Mouse (Mus musculus) lung, postnatal 4 days (tissue): ENCODE measurements around the gene Cct7.
"Not testable (repeated sequence)": the region's sequence is repeated elsewhere in the genome, so short reads cannot be mapped to it uniquely, and the experiment has no call there.

Source experiments
- DNase-seq, 2 experiments: peaks; one replicate each; pipeline ENCODE4 v3.0.0; 2021

Cct7 gene

DNA sequence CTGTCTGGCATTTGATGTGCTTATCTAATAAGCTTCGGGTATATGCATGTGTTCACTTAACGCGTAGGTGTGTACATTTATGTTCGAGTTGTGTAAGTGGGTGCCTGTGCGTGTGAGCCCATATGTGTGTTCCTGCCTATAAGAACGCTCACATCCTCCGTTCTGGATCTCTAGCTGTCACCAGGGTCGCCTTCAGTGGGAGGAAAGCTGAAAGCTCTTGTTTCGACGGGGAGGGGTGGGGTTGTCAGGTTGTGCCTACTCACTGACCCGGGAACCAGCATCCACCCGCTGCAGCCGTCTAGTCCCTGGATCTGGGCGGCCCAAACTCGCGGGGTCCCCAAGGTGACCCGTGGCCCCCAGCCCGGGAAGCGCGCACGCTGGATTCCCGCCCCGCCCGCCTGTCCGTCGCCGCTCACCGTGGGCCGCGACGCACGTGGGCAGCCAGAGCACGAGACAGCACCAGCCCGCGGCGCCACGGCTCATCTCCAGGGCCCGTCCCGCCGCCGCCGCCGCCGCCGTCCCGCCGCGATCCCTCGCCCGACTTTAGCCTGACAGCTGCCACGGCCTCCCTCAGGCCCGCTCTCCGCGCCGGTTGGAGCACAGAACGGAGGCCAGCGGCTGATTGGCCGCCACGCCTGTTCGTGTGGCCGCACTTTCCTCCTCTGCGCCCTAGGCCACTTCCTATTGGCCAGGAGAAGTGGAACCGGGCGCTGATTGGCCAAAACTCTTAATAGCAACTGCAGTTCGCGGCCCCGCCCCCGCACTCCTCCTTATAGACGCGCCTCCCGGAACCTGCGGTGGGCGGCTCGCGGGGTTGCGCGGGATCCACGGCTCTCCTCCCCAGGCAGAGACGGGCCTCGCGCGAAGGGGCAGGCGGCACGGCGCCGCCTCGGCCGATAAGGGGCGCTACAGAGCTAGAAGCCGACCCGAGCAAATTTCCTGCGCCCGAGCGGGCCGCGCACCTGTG is at the start of gene Cct7:
Cct7 (plus strand) TSS at position 818 of the 967 bp plus-strand sequence.
- peak; percentile 99 to 100 for DNase-seq

DNA sequence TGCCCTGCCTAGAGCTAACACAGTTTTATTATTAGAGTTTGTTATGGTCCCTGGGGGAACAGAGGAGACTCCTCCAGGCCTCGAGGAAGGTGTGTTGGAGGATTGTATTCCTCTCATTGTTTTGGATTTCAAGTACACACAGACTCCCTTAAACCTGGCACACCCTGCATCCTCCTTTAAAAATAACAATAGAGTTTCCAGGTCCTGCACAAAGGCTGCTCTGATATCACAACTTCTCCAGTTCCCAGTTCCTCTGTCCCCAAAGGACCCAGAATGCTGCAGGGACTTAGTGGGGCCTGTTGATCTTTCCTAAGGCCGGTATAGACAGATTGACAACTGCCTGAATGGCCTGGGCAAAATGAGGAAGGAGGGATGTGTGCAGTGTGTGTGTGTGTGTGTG is 48.7 kb upstream of the Cct7 start:
- no peak for DNase-seq

DNA sequence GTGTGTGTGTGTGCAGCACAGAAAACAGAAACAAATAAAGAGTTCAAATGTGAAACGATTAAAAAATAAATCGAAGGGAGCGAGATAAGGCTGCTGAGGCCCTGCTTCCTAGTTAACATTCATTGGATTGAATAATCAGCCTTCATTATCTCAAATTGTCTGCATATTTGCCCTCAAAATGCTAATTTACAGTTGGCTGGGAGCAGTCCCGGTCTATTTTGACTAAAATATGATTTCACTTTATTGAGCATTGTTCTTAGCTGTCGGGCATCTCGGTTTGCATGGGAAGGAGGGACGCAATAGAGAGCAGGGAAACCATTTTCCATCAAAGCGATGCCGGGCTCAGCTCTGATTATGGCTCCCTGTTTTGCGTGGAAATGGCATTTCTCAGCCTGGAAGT is 48.3 kb upstream of the Cct7 start:
- DNase-seq = no peak

DNA sequence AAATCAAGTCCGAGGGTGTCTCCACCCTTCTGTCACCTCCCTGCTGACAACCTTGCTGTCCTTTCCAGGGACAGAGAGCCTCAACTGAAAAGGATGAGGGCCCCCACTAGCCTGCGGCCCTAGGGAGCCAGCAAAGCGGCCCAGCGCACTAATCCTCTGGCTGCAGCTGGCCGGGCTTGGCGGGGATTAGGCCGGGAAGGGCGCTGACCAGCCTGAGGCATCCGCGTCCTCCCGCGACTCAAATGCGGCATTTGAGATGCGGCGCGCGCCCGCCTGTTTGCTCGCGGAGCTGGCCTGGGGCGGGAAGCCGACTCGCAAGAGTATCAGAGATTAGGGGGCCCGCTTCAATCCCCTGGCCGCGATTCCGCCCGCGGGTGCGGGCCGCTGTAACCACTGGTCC is 42.3 kb upstream of the Cct7 start:
- no peak for DNase-seq

DNA sequence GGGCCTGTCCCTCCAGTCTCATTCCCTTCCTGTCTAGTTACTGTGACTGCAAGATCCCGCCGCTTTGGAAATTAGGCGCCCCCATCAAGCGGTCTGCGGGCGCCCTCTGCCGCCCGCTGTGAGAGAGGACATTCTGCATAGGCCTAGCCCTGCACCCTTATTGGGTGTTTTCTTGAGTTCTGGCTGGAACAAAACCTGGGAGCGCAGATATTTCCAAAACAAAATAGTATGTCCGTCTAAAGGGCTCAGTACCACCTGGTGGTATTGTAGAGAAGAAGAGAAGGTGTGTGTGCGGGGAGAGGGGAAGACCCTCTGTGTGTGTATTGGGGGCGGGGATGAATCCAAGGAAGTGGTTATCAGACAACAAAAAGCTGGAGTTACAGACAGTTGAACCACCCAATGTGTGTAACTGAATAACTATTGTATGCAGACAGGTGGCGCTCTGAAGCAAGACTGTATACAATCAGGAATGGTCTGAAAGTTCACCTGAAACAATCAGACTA is 40.5 kb upstream of the Cct7 start:
- peak; percentile 70 to 78 for DNase-seq

DNA sequence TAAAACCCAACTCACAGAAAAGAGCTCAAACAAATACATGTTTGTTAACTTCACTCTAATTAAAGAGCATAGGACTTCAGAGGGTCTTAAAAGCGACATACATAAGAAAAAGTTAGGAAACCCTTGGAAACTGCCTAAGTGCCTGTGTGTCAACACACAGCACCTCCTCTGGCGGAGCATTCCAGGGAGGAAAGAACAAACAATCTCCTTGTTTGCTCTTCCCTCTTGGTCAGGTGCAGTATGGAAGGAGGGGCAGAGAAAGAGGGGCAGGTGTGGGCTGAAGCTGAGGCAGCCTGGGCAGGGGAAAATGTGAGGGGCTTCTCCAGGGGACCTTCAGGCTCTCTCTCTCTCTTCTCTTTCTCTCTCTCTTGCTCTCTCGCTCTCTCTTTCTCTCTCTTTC is 35.5 kb upstream of the Cct7 start:
- DNase-seq = peak; percentile 37 to 56

DNA sequence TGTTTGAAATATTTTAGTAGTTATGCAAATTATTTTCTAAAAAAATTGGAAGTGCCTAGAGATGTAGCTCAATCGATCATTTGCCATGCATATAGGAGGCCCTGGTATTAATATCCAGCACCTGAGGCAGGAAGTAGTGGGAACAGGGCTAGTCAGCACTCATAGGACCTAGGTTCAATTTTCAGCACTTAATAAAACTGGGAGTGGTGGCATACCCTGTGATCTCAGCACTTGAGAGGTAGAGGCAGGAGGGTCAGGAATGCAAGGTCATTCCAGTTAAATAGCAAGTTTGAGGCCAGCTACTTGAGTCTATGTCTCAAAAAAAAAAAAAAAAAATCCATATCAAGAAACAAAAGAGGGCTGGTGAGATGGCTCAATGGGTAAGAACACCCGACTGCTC is 32.2 kb upstream of the Cct7 start:
- no peak for DNase-seq

DNA sequence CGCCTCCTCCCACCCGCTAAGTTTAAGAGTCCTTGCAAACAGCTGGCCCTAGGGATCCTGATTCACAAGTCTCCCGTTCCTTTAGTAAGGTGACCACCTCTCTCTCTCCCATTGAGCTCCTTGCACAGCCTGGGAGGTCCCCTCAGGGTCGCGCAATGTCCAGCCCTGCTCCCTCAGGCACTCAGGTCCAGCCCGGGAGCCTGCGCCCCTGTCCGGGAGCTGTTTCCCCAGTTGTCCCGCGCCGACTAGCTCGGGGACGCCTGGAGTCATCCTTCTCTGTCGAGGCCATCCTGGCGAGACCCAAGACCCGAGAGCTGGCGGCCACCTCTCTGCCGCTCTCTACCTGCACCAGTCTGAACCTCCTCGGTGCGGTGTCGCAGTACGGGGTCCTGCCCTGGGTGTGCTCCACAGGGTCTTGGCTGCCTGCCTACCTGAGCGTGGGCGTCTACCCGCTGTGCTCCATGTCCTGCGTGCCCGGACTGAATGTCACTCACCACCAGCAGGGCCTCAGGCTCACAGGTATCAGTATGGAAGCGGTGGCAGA is 27.4 kb upstream of the Cct7 start, which contains the start of gene Noto:
Noto (plus strand) TSS at position 51 of the 544 bp plus-strand sequence.
- DNase-seq = no peak

DNA sequence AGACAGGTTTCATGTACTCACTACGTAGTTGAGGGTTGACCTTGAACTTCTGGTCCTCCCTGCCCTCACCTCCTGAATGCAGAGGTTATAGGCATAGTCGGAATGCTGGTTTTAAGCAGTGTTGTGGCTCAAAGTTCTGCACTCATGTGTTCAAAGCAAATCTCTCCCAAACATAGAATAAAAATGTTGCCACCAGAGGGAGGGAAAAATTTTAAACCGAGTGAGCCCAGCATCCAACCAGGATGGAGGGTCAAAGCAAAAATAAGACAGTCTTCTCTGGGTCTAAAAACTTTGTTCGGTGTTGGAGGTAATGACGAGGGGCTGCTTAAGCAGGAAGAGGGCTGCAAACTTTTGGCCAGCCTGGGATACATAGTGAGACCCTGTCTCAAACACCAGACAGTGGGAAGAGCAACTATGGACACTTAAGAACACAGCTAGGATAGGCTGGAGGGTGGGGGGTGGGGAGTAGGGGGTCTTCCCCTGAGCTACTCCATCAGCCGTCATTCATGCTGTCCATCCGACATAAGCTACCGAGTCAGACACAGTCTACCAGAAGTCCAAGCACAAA is 20.0 kb upstream of the Cct7 start:
- DNase-seq = no peak

DNA sequence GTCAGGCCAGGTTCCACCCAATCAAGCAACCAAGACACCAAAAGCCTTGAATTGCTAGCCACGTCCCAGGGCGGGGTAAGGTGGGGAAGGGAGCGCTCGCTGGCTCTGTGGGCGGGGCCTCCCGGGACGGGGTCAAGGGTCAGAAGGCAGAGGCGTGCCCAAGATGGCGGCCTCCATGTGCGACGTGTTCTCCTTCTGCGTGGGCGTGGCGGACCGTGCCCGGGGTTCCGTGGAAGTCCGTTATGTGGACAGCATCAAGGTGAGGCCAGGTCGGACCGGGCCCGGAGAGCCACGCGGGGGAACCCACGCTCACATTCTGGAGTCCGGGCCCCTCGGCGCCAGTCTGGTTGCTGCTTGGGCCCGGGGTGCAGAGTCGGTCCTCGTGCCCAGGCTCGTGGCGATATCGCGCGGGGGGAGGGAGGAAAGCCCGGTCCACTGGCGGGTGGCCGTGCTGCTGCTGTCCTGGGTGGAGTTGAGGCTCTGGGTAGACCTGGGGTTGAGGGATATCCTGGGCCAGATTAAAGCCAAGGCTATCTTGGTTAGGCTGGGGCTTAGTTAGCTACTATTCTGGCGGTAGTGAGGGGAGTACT is 19.4 kb upstream of the Cct7 start, which contains the start of gene Smyd5:
Smyd5 (plus strand) TSS at position 148 of the 590 bp plus-strand sequence.
- DNase-seq = peak; percentile 87 to 91

DNA sequence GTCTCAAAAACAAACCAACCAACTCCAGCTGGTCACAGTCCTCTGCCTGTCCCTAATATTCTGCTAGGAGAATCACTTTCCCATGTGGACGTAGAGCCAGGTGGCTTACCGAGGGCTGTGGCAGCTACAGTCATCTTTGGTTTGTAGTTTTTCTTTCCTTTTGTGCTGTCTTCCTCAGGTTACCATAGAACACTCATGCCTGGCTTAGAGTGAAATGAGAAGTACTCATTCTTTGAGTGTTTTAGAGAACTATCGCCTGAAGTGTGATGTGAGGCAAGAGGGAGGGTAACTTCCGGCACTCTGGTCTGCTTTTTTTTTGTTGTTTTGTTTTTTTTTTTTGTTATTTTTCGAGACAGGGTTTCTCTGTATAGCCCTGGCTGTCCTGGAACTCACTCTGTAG is 17.4 kb upstream of the Cct7 start:
- DNase-seq = no peak

DNA sequence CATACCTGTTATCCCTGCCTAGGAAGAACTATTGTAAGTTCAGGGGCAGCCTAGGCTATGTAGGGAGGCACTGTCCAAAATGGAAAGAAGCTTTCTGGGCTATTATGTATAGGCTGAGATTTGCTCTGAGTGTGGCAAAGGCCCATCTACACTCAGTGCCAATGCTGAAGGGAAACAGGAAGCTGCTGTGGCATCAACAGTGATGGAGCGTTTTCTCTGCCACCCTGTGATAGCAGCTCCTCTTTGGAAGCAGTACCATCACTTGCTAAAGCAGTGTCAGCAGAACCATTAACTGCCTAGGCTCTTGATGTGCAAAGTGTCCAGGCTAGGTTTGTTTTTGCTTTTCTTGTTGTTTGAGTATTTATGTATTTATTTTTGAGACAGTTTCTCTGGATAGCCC is 15.1 kb upstream of the Cct7 start:
- DNase-seq = no peak

DNA sequence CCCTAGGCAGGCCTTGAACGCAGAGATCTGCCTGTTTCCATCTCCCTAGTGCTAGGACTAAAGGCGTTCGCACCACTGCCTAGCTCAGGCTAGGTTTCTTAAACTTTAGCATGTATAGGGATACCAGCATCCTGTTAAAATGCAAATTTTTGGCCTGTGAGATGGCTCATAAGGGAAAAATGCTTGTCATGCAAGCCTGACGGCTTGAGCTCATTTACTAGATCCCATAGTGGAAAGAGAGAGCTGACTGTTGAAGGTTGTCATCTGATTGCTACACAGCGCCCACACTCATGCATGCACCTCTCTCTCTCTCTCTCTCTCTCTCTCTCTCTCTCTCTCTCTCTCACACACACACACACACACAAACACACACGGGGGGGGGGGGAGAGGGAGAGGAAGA is 14.7 kb upstream of the Cct7 start:
- no peak for DNase-seq

DNA sequence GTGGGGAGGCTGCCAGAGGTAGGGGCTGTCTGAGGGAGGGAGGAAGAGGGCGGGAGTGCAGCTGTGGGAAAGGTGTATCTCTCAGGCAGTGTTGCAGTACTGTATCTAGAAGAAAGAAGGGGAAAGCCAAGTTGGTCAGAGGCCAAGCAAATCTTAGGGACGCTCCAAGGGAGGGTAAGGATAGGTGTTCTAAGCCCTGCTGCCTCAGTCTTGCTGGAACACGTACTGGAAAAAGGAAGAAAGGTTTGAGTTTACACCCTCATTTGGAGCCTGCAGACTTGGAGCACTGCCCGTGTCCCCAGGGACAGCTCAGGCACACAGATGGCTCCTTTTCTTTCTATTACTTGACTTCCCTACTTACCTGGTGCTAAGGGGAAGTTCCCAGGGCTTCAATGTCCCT is 10.2 kb upstream of the Cct7 start:
- DNase-seq = peak in 1 of 2 experiments; percentile 21

DNA sequence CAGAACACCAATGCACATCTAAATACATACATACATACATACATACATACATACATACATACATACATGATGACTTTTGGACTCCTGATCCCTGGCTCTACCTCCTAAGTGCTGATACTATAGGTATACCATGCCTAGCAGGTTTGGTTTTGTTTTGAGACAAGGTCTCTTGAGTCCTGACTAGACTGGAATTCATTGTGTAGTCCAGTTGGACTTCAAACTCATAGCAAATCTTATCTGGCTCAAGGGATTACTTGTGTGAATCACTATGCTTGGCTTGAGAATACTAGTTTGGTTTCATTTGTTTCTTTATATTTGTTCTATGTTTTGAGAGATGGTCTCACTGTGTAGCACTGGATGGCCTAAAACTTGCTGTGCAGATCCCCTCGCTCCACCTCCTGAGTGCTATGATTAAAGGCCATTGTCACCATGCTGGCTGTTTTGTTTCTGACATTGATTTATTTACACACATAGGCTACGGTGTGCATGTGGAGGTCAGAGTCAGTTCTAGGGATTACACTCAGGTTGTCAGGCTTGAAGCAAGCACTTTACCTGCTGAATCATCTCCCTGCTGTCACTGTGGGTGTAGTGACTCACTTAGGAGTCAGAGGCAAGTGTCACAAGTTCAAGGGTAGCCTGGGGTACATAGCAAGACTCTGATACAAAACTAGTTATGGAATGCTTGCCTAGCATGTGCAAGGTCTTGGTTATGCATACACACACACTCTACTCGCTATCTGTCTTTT is 7.7 kb upstream of the Cct7 start:
- DNase-seq = no peak

DNA sequence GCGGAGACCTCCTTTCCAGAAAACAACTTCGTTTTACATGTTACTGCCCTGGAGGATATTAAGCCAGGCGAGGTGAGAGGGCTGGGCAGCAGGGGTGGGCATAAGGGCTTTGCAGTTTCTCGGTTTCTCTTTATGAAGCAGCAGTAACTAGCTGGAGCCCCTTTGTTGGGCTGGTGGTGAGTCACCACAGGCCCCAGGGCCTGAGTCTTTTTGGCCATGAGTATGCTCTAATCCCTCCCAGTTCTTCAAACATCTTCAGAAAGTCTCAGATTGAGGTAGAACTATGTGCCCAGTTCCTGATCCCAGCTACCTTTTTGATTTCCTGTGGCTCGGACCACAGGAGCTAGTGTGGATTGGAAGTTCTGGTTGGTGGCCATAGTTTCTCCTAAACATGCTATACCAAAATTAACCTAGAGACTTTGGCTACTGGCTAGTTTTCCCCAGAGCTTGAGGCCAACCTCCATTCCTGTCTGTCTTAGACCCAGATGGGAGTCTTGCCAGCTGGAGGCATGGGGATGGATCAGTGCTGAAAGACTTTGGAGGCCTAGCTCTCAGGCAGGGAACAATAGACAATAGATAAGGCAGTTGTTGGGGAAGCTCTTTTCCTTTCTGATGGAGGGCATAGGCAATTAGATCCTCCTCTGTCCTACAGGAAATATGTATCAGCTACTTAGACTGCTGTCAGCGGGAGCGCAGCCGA is 6.9 kb upstream of the Cct7 start:
- DNase-seq = no peak

DNA sequence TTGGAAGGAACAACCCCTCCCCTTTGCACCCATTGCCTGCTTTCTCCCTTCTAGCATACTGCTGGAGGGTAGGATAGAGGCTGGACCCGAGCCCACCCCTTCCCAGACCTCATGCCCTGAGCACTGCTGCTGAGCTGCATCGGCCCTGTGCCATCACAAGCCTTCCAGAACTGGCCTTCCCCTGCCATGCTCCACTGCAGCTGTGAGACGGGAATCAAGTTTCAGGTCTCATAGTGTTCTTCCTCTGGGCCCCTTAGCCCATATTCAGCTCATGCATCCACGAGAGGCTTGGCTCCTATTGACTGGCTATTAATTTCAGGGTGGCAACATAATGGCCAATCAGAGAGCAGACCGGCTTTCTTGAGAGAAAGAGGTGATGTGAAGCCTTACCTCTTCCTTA is 6.0 kb upstream of the Cct7 start:
- DNase-seq = no peak

DNA sequence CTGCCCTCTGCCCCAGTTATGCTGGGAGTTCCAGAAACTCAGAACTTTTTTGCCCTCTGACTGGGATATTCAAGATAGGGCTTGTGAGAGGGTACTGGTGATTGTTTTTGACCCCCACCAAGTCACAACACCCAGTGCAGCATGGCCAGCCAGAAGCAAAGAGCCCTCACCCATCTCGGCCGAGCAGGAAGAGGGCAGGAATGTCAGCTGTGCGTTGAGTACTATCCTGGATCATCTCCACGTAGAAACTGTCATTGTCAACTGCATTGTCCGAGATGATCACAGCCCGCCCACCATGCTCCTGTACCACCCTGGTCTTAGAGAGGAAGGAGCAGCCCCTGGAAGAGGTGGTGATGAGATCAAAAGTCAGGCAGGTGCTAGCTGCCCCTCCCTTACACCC is 4.0 kb upstream of the Cct7 start:
- no peak for DNase-seq

DNA sequence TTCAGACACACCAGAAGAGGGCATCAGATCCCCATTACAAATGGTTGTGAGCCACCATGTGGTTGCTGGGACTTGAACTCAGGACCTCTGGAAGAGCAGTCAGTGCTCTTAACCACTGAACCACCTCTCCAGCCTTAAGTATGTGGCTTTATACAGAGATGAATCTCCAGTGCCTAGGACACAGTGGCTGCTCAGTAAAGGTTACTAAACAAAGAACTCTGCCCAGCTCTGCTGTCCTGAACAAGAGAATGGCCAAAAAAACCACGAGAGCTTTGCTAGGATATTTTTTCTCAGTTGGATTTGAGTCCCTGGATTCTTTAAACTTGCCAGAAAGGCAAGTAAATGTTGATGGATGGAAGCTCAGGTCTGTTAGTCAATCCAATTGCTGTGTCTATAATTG is 1.2 kb upstream of the Cct7 start:
- DNase-seq = not testable (repeated sequence)

DNA sequence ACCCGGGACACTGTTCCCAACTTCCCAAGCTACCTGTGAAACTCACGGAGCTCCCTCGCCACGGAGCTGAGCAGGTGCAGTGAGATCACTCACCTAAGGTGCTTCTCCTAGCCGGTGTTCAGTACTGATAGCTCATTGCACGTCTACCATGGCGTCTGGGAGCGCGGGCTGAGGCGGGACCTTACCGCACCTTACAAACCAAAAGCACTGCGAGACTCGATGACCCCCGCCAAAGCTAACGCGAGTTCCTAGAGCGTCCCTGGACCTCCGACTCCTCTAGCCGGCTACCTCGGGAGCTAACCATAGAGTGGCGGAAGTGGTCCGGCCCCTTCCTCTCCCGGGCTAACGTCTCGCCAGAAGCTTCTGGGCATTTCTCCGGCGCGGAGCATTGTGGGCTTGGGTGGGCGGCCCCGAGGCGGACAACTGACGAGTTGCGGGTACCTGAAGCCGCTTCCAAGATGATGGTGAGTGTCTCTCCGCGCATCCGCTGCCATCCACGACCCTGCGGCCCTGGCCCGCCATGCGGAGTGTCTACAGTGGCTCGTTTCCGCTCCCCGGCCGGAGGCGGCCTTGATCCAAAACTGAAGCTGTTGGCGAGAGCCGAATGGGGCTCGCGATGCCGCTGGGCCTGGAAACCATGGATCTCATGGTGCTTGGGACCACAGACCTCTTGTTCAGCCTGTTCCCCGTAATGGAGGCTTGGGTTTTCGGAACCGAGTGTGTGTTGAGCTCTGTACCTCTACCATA is 523 bp downstream of the Cct7 start, which contains the start of gene Pradc1:
Pradc1 (minus strand) TSS at position 307 of the 747 bp plus-strand sequence.
- peak; percentile 98 for DNase-seq

DNA sequence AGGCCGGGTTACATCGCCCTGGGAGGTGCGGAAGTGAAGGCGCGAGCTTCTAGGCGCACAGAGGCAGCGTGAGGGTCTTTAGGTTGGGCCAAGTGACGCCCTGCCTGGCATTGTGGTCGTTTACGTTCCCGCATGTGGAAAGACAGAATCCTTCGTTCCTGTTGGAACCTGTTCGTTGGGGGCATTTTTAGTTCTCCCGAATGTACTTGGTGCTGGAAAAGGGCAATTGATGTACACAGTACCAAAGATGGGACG is 1.0 kb downstream of the Cct7 start:
- no peak for DNase-seq
